Mouse (Mus musculus) embryonic facial prominence, embryonic 14.5 days (tissue): Measurements from ENCODE around the gene Dpp9. TPM values are rescaled to one million over a fixed set of nuclear protein-coding genes. Genes with fewer than 3 reads are reported as not detected.
A peak's percentile ranks its signal among the peaks of the same experiment; 100 is the strongest.

ENCODE experiments used
- ATAC-seq: fragments of 200-750 bp; cut with Nextera tagmentation; 2 replicates; pipeline ENCODE4 v1.8.0; 2017; ENCODE audit warnings: low read depth, moderate number of reproducible peaks, moderate TSS enrichment
- DNase-seq: peaks from one replicate; pipeline ENCODE4 v3.0.0-alpha.2; 2015; ENCODE audit warnings: low spot score
- H3K27ac ChIP-seq: fragments of 300-500 bp; sonication (generic); replicated peaks from 2 replicates; pipeline ENCODE4 v1.5.1; 2014; ENCODE audit warnings: low read depth, mild to moderate bottlenecking, low read length, moderate library complexity
- H3K27me3 ChIP-seq: fragments of 300-500 bp; sonication (generic); replicated peaks from 2 replicates; pipeline ENCODE4 v1.6.1; 2014; ENCODE audit warnings: low read length; ENCODE audit not compliant: control insufficient read depth, insufficient read depth
- H3K36me3 ChIP-seq: fragments of 300-500 bp; sonication (generic); 2 replicates; pipeline ENCODE4 v1.6.1; 2014; ENCODE audit warnings: low read length, mixed read lengths; ENCODE audit not compliant: control insufficient read depth, insufficient read depth
- H3K4me1 ChIP-seq: fragments of 300-500 bp; sonication (generic); 2 replicates; pipeline ENCODE4 v1.6.1; 2014; ENCODE audit warnings: antibody characterized with exemption, low read length; ENCODE audit not compliant: control insufficient read depth, insufficient read depth
- H3K4me2 ChIP-seq: fragments of 300-500 bp; sonication (generic); 2 replicates; pipeline ENCODE4 v1.6.1; 2014; ENCODE audit warnings: low read depth, mild to moderate bottlenecking, low read length, moderate library complexity, mixed read lengths
- H3K4me3 ChIP-seq: fragments of 300-500 bp; sonication (generic); 2 replicates; pipeline ENCODE4 v1.5.1; 2014; ENCODE audit warnings: low read depth, mild to moderate bottlenecking, low read length
- H3K9ac ChIP-seq: fragments of 300-500 bp; sonication (generic); 2 replicates; pipeline ENCODE4 v1.6.1; 2014; ENCODE audit warnings: low read depth, mild to moderate bottlenecking, low read length, moderate library complexity, mixed read lengths
- H3K9me3 ChIP-seq: fragments of 300-500 bp; sonication (generic); 2 replicates; pipeline ENCODE4 v1.6.1; 2016; ENCODE audit warnings: low read length; ENCODE audit not compliant: control insufficient read depth
- WGBS: fragments of 180-500 bp; shearing (Covaris S2); extraction: QIAGEN DNeasy Blood & Tissue Kit; methylation state at CpG from one replicate; pipeline ENCODE4 v1.1.7; 2014; 5-methylcytosine and 5-hydroxymethylcytosine counted together
- polyA plus RNA-seq: library from polyadenylated mRNA; unstranded; fragments of >200 nt; fragmentation: Nextera tagmentation; extraction: Ambion mirVana; gene quantifications from 2 replicates; pipeline ENCODE4 v1.2.1, GENCODE M21; 2014

Gene Dpp9
- polyA plus RNA-seq, 1 experiment from 2014 or later = 32.5 TPM

DNA sequence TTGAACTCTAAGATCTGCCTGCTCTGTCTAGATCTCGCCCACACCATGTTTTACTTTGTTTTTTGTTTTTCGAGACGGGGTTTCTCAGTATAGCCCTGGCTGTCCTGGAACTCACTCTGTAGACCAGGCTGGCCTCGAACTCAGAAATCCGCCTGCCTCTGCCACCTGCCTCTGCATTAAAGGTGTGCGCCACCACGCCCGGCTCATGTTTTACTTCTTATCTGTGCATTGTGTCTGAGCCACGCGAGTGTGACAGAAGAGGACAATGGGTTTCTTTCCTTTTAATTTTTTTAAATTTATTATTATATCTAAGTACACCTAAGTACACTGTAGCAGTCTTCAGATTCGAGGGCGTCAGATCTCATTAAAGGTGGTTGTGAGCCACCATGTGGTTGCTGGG, 546 bp upstream of the Dpp9 start:
- Histone ChIP-seq H3K4me3 (peak overlapping the region; percentile 75), H3K9me3 (no peaks in the 10 kb centered on the region), H3K4me2 (peak overlapping the region; percentile 69), H3K4me1 (peaks cover 15% of the 10 kb centered on the region), H3K27me3 (no peaks in the 10 kb centered on the region), H3K27ac (peak overlapping the region; percentile 82), H3K36me3 (no peaks in the 10 kb centered on the region), H3K9ac (peak overlapping the region; percentile 83)
- no peak for ATAC-seq
- no peak for DNase-seq
- 43% methylated on average over 12 of the region's 12 CpGs for WGBS

DNA sequence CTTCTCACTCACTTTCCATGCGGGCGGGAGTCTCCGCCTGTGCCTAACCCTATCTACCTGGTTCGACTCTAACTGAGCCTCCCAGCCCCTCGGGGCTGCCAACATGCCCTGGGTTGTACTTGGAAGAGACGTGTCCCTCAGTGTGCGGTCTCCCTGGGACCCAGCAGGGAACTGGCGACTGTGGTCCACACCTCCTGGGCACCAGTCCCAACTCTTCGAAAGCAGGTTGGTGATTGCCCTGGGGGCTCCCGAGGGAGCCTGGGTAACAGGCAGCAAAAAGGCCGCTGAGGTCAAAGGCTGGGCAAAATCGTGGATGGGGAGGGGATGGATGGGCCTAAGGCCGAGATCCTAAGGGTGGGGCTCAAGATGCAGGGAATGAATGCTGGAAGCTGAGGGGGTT, 1.0 kb downstream of the Dpp9 start:
- peak overlapping the region; percentile 75 for H3K4me3 ChIP-seq
- DNase-seq (no peak), ATAC-seq (no peak)
- peak overlapping the region; percentile 69 for H3K4me2 ChIP-seq
- peaks cover 15% of the 10 kb centered on the region for H3K4me1 ChIP-seq
- no peaks in the 10 kb centered on the region for H3K9me3 ChIP-seq
- H3K27me3 ChIP-seq = no peaks in the 10 kb centered on the region
- H3K36me3 ChIP-seq = no peaks in the 10 kb centered on the region
- H3K9ac ChIP-seq = peak overlapping the region; percentile 83
- 59% methylated on average over 13 of the region's 13 CpGs for whole genome bisulfite sequencing
- no peak overlapping the region for H3K27ac ChIP-seq

DNA sequence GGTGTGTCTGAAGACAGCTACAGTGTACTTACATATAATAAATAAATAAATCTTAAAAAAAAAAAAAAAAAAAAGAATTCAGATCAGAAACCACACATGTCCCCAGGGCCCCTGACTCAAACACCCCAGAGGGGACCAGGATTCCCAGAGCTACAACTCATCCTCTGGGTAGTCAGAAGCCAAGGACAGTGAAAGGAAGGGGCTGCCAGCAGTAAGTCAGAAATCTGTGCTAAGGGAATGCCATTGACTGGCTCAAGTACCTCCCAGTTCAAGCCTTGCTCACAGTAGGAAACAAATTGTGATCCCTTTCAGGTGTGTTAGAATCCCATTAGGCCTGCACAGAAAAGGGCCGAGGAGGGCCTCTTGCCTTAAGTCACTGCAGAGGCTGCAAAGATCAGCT, 4.5 kb downstream of the Dpp9 start:
- peaks cover 15% of the 10 kb centered on the region for H3K4me1 ChIP-seq
- no peak overlapping the region for H3K9ac ChIP-seq
- ATAC-seq (no peak), DNase-seq (no peak)
- H3K9me3 ChIP-seq = no peaks in the 10 kb centered on the region
- no peak overlapping the region for H3K4me2 ChIP-seq
- H3K27me3 ChIP-seq = no peaks in the 10 kb centered on the region
- H3K4me3 ChIP-seq = no peak overlapping the region
- WGBS = 78% methylated on average over 1 of the region's 1 CpGs
- peaks cover 26% of the 10 kb centered on the region for H3K36me3 ChIP-seq
- no peak overlapping the region for H3K27ac ChIP-seq

DNA sequence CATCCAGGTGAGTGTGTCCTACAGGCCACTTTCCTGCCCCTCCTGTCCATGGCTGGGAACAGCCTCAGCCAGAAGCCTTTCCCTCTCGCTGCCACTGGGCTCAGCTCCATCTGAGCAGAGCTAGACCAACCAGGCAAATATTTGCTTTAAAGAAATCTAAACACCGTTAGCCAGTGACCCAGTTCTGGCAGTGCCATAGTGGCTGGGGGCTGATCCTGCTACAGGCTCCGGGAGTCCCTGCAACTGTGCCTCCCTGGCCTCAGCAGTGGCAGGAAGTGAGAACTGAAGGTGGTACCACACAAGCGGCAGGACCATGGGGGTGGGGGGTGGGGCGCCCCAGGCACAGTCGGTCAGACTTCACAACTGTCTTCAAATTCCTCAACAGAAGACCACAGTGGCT, 6.0 kb downstream of the Dpp9 start:
- H3K9ac ChIP-seq = no peak overlapping the region
- ATAC-seq (no peak), DNase-seq (no peak)
- H3K4me1 ChIP-seq = peaks cover 12% of the 10 kb centered on the region
- no peak overlapping the region for H3K4me2 ChIP-seq
- no peak overlapping the region for H3K4me3 ChIP-seq
- H3K36me3 ChIP-seq = peaks cover 41% of the 10 kb centered on the region
- 55% methylated on average over 6 of the region's 6 CpGs for WGBS
- H3K9me3 ChIP-seq = no peaks in the 10 kb centered on the region
- no peak overlapping the region for H3K27ac ChIP-seq
- H3K27me3 ChIP-seq = no peaks in the 10 kb centered on the region

DNA sequence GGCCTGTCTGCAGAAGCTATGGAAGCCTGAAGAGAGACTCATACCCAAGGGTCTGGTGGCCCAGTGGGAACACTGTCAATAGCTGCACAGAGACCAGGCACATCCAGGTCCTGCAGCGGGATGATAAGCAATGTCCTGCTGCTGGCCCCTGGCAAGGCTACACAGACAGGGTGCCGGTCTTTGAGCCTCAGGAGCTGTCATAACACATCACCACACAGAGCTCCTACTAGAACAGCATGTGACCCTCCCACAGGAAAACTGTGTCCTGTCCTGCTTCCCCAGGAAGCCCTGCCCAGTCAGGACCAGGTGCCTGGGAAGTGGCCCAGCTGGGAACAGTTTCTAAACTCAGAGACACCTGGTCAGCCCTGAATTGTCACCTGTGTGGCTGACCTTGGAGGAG, 7.6 kb downstream of the Dpp9 start:
- Histone ChIP-seq H3K36me3 (peaks cover 57% of the 10 kb centered on the region), H3K4me2 (no peak overlapping the region), H3K9ac (no peak overlapping the region), H3K27ac (no peak overlapping the region), H3K4me3 (no peak overlapping the region), H3K4me1 (no peaks in the 10 kb centered on the region), H3K27me3 (no peaks in the 10 kb centered on the region), H3K9me3 (no peaks in the 10 kb centered on the region)
- WGBS = 90% methylated on average over 2 of the region's 2 CpGs
- no peak for ATAC-seq
- DNase-seq = no peak

DNA sequence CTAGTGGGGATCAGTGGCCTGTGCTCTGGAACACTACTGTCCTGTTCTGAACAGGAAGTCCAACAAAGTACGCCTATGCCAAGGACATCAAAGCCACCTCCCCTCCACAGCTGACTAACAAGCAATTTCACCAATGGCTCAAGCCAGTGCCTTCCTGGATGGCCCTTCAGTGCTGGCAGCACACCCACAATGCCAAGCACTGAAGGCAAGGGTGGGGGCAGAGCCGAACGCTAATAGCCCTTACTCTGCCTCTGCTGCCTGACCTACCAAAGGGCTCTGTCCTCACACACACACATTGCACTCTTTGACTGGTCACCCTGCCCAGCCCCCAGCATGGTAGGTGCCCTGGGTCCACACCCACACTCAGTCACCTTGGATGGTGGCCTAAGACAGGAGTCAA, 9.9 kb downstream of the Dpp9 start:
- 83% methylated on average over 3 of the region's 3 CpGs for WGBS
- no peak for ATAC-seq
- H3K4me3 ChIP-seq = no peak overlapping the region

DNA sequence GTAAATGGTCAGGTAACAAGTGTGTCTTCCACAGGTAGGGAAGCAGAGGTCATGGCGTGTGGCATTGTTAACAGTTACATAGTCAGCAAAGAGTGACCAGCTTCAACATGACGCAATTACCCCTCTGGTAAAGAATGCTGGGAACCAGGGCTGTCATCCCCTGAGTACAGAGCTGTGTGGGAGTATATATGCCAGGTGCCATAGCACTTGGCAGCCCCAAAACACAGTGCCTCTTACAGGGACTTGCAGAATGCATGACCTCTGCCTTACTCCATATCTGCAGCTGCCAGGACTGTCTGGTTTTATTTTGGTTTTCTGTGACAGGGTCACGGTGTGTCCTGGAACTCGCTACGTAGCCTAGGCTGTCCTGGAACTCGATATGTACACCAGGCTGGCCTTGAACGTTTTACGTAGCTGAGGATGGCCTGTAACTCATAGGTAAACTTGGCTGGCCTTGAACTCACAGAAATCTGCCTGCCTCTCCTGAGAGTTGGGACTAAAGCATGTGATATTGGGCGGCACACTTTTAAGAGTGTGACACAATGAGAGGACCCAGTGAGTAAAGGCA, 10.7 kb downstream of the Dpp9 start:
- H3K4me3 ChIP-seq = no peak overlapping the region
- H3K4me2 ChIP-seq = no peak overlapping the region
- peaks cover 87% of the 10 kb centered on the region for H3K36me3 ChIP-seq
- H3K9ac ChIP-seq = no peak overlapping the region
- 91% methylated on average over 9 of the region's 9 CpGs for WGBS
- H3K27me3 ChIP-seq = no peaks in the 10 kb centered on the region
- ATAC-seq = no peak
- H3K27ac ChIP-seq = no peak overlapping the region
- H3K9me3 ChIP-seq = no peaks in the 10 kb centered on the region
- H3K4me1 ChIP-seq = no peaks in the 10 kb centered on the region
- DNase-seq = no peak

More for the DNA sequence above, 9.9 kb downstream of the Dpp9 start:
- Histone ChIP-seq H3K27ac (no peak overlapping the region), H3K27me3 (no peaks in the 10 kb centered on the region), H3K36me3 (peaks cover 80% of the 10 kb centered on the region), H3K9me3 (no peaks in the 10 kb centered on the region), H3K4me1 (no peaks in the 10 kb centered on the region), H3K4me2 (no peak overlapping the region), H3K9ac (no peak overlapping the region)
- no peak for DNase-seq

DNA sequence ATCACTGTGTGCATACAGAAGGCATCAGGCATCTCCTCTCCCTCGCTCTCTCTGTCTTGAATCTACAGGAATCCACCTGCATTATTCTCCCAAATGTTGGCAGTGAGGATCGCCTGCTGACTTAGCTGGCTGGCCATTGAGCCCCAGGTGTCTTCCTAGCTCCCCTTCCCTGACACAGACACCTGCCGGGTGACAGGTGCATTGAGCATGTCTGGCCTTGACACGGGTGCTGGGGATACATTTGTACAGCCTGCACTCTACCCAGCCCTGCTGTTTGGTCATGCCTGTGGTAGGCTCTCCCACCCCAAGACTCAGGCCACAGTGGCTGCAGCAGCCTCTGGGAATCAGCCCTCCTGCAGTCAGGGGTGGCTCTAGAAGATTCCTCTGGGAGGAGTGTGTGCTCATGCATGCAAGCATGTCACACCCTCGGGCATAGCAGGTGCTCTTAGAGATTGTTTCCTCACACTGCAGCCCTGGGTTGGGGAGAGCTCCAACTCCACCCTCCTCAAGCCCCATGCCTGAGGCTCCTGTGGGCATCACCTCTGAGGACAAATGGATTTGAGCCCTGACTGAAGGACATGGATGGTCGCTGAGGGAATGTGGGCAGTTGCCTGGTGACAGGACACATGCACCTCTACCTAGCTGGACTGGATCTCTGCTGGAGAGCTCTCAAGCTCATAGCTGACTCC, 11.6 kb downstream of the Dpp9 start:
- Histone ChIP-seq H3K4me3 (no peak overlapping the region), H3K27ac (no peak overlapping the region), H3K9ac (no peak overlapping the region), H3K9me3 (no peaks in the 10 kb centered on the region), H3K4me2 (no peak overlapping the region), H3K4me1 (no peaks in the 10 kb centered on the region), H3K36me3 (peaks cover 97% of the 10 kb centered on the region), H3K27me3 (no peaks in the 10 kb centered on the region)
- WGBS = 75% methylated on average over 6 of the region's 6 CpGs
- DNase-seq = no peak
- ATAC-seq = no peak

DNA sequence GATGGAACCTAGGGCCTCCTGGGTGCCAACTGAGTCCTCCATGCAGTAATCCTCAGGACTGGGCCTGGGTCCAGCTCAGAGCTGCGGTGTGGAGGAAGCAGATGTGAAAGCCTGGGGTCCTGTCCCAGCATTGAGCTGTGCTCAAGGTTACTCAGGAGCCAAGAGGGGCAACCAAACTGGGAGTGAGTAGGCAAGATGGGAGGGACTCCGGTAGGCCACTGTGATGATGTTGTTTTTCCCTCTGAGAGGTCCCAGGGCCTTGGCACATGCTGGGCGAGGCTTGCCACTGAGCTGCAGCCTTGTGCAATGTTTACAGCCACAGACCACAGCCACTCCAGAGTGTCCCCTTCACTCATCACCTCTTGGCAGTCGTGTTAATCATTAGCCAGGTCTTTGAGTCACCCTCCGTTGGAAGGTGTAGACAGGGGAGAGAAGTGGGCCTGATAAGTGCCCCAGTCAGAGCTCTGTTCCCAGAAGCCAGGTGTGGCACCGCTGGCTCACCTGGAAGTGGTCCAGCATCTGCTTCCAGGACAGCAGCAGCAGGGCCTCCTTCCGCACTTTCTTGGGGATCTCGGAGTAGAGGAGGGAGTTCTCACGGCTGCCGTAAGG, 12.3 kb downstream of the Dpp9 start:
- no peak overlapping the region for H3K27ac ChIP-seq
- DNase-seq = no peak
- 92% methylated on average over 10 of the region's 10 CpGs for WGBS
- no peaks in the 10 kb centered on the region for H3K27me3 ChIP-seq
- H3K4me1 ChIP-seq = no peaks in the 10 kb centered on the region
- no peak overlapping the region for H3K4me2 ChIP-seq
- H3K36me3 ChIP-seq = peaks cover 99% of the 10 kb centered on the region
- no peak for ATAC-seq
- H3K9me3 ChIP-seq = no peaks in the 10 kb centered on the region
- no peak overlapping the region for H3K9ac ChIP-seq
- no peak overlapping the region for H3K4me3 ChIP-seq
